Mouse (Mus musculus) hindbrain, embryonic 12.5 days (tissue): Measurements from ENCODE around the gene Taf15. TPM values are rescaled to one million over a fixed set of nuclear protein-coding genes. Genes with fewer than 3 reads are reported as not detected.

Source experiments
- ATAC-seq: fragments of 200-750 bp; cut with Nextera tagmentation; 2 replicates; pipeline ENCODE4 v1.8.0; 2017; ENCODE audit warnings: moderate TSS enrichment; ENCODE audit not compliant: low FRiP score
- H3K27ac ChIP-seq: fragments of 300-500 bp; sonication (generic); 2 replicates; pipeline ENCODE4 v1.5.1; 2016; ENCODE audit warnings: mild to moderate bottlenecking
- H3K27me3 ChIP-seq: fragments of 300-500 bp; sonication (generic); 2 replicates; pipeline ENCODE4 v1.6.1; 2016; ENCODE audit warnings: mild to moderate bottlenecking
- H3K36me3 ChIP-seq: fragments of 300-500 bp; sonication (generic); 2 replicates; pipeline ENCODE4 v1.6.1; 2016; ENCODE audit warnings: mild to moderate bottlenecking
- H3K4me1 ChIP-seq: fragments of 300-500 bp; sonication (generic); 2 replicates; pipeline ENCODE4 v1.6.1; 2016
- H3K4me2 ChIP-seq: fragments of 300-500 bp; sonication (generic); replicated peaks from 2 replicates; pipeline ENCODE4 v1.6.1; 2016; ENCODE audit warnings: mild to moderate bottlenecking
- H3K4me3 ChIP-seq: fragments of 300-500 bp; sonication (generic); 2 replicates; pipeline ENCODE4 v1.5.1; 2016; ENCODE audit warnings: mild to moderate bottlenecking
- H3K9ac ChIP-seq: fragments of 300-500 bp; sonication (generic); 2 replicates; pipeline ENCODE4 v1.6.1; 2016; ENCODE audit warnings: mild to moderate bottlenecking, moderate library complexity
- H3K9me3 ChIP-seq: fragments of 300-500 bp; sonication (generic); replicated peaks from 2 replicates; pipeline ENCODE4 v1.6.1; 2016; ENCODE audit warnings: mild to moderate bottlenecking
- WGBS: fragments of 180-500 bp; shearing (Covaris S2); methylation state at CpG from one replicate; pipeline ENCODE4 v1.1.7; 2016; 5-methylcytosine and 5-hydroxymethylcytosine counted together
- polyA plus RNA-seq: library from polyadenylated mRNA; unstranded; fragments of >200 nt; fragmentation: Nextera tagmentation; extraction: Ambion mirVana; gene quantifications from 2 replicates; pipeline ENCODE4 v1.2.1, GENCODE M21; 2016

Taf15 gene
- polyA plus RNA-seq, 1 experiment from 2014 or later: 14.9 TPM

DNA sequence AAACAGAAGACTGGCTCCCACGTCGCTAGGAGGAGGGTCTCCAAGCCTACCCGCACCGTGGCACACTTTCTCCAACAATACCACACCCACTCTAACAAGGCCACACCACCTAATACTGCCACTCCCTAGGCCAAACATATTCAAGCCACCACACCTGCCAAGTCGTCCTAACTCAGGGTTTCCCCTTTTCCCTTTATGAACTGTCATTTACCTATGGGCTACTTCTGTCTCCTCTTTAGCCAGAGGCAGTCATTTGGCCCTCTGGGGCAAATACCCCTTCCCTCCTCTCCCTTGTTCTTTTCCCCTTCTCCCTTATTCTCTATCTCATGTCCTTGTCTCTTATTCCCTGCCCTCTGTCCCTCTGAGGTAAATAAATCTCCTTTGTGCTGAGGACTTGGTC lies 78.8 kb downstream of the Taf15 start:
- no peak overlapping the region for H3K4me2 ChIP-seq
- no peak overlapping the region for H3K4me3 ChIP-seq
- WGBS: 86% methylated on average over 5 of the region's 5 CpGs
- ATAC-seq: no peak
- no peaks in the 10 kb centered on the region for H3K9me3 ChIP-seq
- no peaks in the 10 kb centered on the region for H3K27me3 ChIP-seq
- no peak overlapping the region for H3K9ac ChIP-seq
- H3K36me3 ChIP-seq: no peaks in the 10 kb centered on the region
- peaks cover 2% of the 10 kb centered on the region for H3K4me1 ChIP-seq
- H3K27ac ChIP-seq: no peak overlapping the region

Other genes starting within 250 kb of the Taf15 start
- 0.87 and 1.1 TPM in 2 replicates for gene Slfn14, start 186.4 kb upstream of the Taf15 start, polyA plus RNA-seq
- 113 and 128 TPM in 2 replicates for gene Ap2b1, start 174.1 kb upstream of the Taf15 start, polyA plus RNA-seq
- 16.4 and 19.8 TPM in 2 replicates for gene Pex12, start 170.5 kb upstream of the Taf15 start, polyA plus RNA-seq
- 16.8 and 17.7 TPM in 2 replicates for gene Rasl10b, start 63.9 kb upstream of the Taf15 start, polyA plus RNA-seq
- gene Gas2l2, start 43.6 kb upstream of the Taf15 start, polyA plus RNA-seq: 0.59 and 0.76 TPM in 2 replicates
- 0.30 and 0.45 TPM in 2 replicates for gene 1700020L24Rik, start 35.4 kb upstream of the Taf15 start, polyA plus RNA-seq
- gene Mmp28, start 10.0 kb upstream of the Taf15 start, polyA plus RNA-seq: 3.2 and 3.5 TPM in 2 replicates
- gene Heatr9, start 49.1 kb downstream of the Taf15 start, polyA plus RNA-seq: not detected in 2 replicates
- gene Ccl5, start 57.4 kb downstream of the Taf15 start, polyA plus RNA-seq: not detected in 2 replicates
- 1.3 and 1.7 TPM in 2 replicates for gene Ccl9, start 105.5 kb downstream of the Taf15 start, polyA plus RNA-seq
- 0.81 and 1.8 TPM in 2 replicates for gene Ccl6, start 120.0 kb downstream of the Taf15 start, polyA plus RNA-seq
- not detected in 2 replicates for gene Rpl9-ps1, start 172.5 kb downstream of the Taf15 start, polyA plus RNA-seq
- gene Ccl3, start 176.3 kb downstream of the Taf15 start, polyA plus RNA-seq: 1.2 and 1.3 TPM in 2 replicates
- 0.46 TPM in 1 of 2 replicates, not detected in the other for gene Ccl4, start 189.5 kb downstream of the Taf15 start, polyA plus RNA-seq
- 0.59 and 0.65 TPM in 2 replicates for gene Wfdc17, start 230.9 kb downstream of the Taf15 start, polyA plus RNA-seq
- not detected in 2 replicates for gene Wfdc18, start 235.9 kb downstream of the Taf15 start, polyA plus RNA-seq